Mouse (Mus musculus): ENCODE measurements around the gene Il21.

Gene Il21

GRCm38 (mm10) chr3:37191953-37192352, 40.5 kb downstream of the Il21 start:
- DNase-seq (ENCODE audit: low spot score) = no peak

- DNase-seq (ENCODE audit: low spot score) = no peak
These were observed 46.9 kb downstream of the Il21 start for GRCm38 (mm10) chr3:37185534-37185933.

GRCm38 (mm10) chr3:37182415-37183269, 49.8 kb downstream of the Il21 start:
- peak; percentile 7 for DNase-seq (ENCODE audit: low spot score)

GRCm38 (mm10) chr3:37181041-37181440, 51.4 kb downstream of the Il21 start:
- no peak for DNase-seq (ENCODE audit: low spot score)

GRCm38 (mm10) chr3:37180039-37180743, 52.2 kb downstream of the Il21 start:
- DNase-seq (ENCODE audit: low spot score) = no peak

- DNase-seq (ENCODE audit: low spot score) = peak; percentile 9
These were observed 53.0 kb downstream of the Il21 start for GRCm38 (mm10) chr3:37179472-37179871.

GRCm38 (mm10) chr3:37174711-37175572, 57.5 kb downstream of the Il21 start:
- DNase-seq (ENCODE audit: low spot score) = no peak

GRCm38 (mm10) chr3:37173285-37173684, 59.2 kb downstream of the Il21 start:
- peak; percentile 7 for DNase-seq (ENCODE audit: low spot score)
